Mouse (Mus musculus) MEL (cell line): ENCODE results near the gene Maml3.

Experiments used
- CTCF ChIP-seq, 3 experiments: IDR thresholded peaks in 2 of 3; conservative IDR thresholded peaks in 1 of 3; 2 replicates each; pipeline ENCODE4 v1.5.1; 2011 to 2012; ENCODE audit warnings: low read length in 3 of 3, low read depth in 2 of 3, mild to moderate bottlenecking in 2 of 3, improper control_type of control experiment in 1 of 3, inconsistent platforms in 1 of 3, mixed read lengths in 1 of 3, moderate library complexity in 1 of 3; ENCODE audit not compliant: control insufficient read depth in 1 of 3, insufficient read depth in 1 of 3, poor library complexity in 1 of 3, severe bottlenecking in 1 of 3
- E2F4 ChIP-seq: IDR thresholded peaks from 2 replicates; pipeline ENCODE4 v1.6.1; 2011; ENCODE audit warnings: low read depth, low read length, improper control_type of control experiment, borderline replicate concordance
- HCFC1 ChIP-seq: IDR thresholded peaks from 2 replicates; pipeline ENCODE4 v1.6.1; 2012; ENCODE audit warnings: low read depth, mild to moderate bottlenecking, inconsistent platforms, low read length, improper control_type of control experiment, moderate library complexity
- MAZ ChIP-seq: IDR thresholded peaks from 2 replicates; pipeline ENCODE4 v1.6.1; 2012; ENCODE audit warnings: low read depth, mild to moderate bottlenecking, inconsistent platforms, low read length, improper control_type of control experiment
- MXI1 ChIP-seq: IDR thresholded peaks from 2 replicates; pipeline ENCODE4 v1.6.1; 2011; ENCODE audit warnings: mild to moderate bottlenecking, low read depth, low read length, improper control_type of control experiment
- TAL1 ChIP-seq: IDR thresholded peaks from 2 replicates; pipeline ENCODE4 v1.6.1; 2012; ENCODE audit warnings: mild to moderate bottlenecking, inconsistent platforms, low read length, moderate library complexity, mixed read lengths
- USF1 ChIP-seq: IDR thresholded peaks from 2 replicates; pipeline ENCODE4 v1.6.1; 2014; ENCODE audit warnings: low read depth, mild to moderate bottlenecking, inconsistent platforms, low read length, improper control_type of control experiment, moderate library complexity

GRCm38 (mm10) chr3:51924636-51925035, 180.2 kb downstream of the Maml3 start:
- TF ChIP-seq MAZ (no peak), CTCF (IDR thresholded peaks at IDR 0.05 in 2 of 3, conservative IDR thresholded peaks at IDR 0.05 in 1 of 3; ENCODE audit: control insufficient read depth in 1 of 3, insufficient read depth in 1 of 3, low read depth in 2 of 3, low read length in 3 of 3, poor library complexity in 1 of 3, severe bottlenecking in 1 of 3) (no peak), E2F4 (no peak), TAL1 (no peak), HCFC1 (no peak), USF1 (no peak), MXI1 (no peak)
